Mouse (Mus musculus) spleen, adult 2 months (tissue): Measurements from ENCODE around the gene Nlrc5.

Source experiments
- CTCF ChIP-seq: fragments of 200-500 bp; IDR thresholded peaks from 2 replicates; pipeline ENCODE4 v1.5.1; 2011; ENCODE audit warnings: mild to moderate bottlenecking, inconsistent platforms; ENCODE audit not compliant: insufficient read depth, insufficient read length, insufficient replicate concordance; ENCODE audit errors: extremely low read depth
- POLR2A ChIP-seq: fragments of 200-500 bp; IDR thresholded peaks from 2 replicates; pipeline ENCODE4 v1.6.1; 2011; ENCODE audit warnings: low read depth, low read length, inconsistent platforms

DNA sequence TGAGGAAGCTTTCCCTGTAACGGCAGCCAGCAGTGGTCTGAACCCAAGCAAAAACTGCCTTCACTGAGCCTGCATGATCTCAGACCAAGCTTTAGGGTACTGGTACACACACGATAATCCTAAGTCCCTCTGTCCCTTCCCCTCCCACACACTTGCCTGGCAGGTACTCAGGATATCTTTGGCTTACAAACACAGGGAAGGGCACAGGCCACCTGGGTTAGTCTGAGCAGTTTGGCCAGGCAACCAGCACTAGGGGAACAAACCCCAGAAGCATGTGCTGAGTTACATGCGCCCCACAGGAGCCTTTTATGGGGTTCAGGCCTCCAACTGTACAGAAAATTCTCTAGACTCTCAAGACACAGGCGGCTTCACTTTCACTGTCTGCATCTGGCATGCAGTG, 95.7 kb downstream of the Nlrc5 start:
- TF ChIP-seq POLR2A = no peak
- no peak for TF ChIP-seq CTCF
